Mouse (Mus musculus) spleen, postnatal 14 days (tissue): ENCODE results near the gene Galnt9.

Experiments used
- DNase-seq, 2 experiments: peaks; one replicate each; pipeline ENCODE4 v3.0.0; 2021 to 2022; ENCODE audit warnings: low spot score in 2 of 2

The Galnt9 gene

DNA sequence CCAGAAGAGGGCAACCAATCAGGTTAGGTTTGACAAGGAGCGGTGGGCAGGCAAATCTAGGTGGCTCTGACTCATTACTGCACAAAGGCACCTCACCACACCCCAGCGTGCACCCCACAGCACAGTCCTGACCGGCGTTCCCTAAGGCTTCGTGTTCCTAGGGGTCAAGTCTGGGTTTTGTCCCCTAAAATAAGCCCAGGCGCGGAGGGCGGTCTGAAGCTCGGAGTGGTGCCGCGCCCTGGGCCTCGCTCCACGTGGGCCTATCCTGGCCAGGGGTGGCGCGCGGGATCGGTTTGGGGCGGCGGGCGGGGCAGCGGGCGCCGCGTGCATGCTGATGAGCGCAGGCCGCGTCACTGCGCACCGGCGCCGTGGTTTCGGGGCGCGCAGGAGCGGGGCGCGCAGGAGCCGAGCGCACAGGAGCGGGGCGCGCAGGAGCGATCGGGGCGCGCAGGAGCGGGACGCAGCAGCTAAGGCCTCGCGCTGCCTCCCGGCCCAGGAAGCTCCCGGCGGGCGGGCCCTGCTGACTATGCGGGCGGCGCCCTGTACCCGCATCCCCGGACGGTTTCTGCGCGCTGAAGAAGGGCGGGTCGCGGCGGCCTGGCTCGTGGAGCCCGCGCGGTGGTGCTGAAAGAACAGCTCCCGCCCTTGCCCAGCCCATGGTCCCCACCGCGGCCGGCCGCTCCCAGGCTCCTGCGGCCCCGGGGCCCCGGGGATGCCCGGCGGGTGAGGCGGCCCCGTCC, at the start of gene Galnt9:
Gene Galnt9 (plus strand): TSS at position 405 of the 740 bp plus-strand sequence.
- DNase-seq = peak in 1 of 2 experiments; percentile 15

DNA sequence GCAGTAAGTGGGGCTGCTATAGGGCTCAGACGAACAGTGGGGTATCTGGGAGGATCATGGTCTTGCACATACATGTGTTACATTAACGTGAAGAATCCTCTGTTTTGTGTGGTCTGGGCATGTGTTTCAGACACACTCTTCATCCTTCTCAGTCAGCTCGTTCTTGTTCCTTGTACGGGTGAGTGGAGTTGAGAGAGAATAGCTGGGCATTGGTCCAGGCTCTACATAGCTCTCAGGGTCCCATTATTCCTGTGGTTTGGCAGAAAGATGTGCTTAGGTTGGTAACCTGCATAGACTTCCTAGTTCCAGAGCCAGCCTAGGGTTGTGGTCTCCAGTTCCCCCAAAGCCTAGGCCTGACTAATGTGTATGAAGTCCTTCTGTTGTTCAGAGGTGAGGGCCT, 49.8 kb upstream of the Galnt9 start:
- DNase-seq = no peak

DNA sequence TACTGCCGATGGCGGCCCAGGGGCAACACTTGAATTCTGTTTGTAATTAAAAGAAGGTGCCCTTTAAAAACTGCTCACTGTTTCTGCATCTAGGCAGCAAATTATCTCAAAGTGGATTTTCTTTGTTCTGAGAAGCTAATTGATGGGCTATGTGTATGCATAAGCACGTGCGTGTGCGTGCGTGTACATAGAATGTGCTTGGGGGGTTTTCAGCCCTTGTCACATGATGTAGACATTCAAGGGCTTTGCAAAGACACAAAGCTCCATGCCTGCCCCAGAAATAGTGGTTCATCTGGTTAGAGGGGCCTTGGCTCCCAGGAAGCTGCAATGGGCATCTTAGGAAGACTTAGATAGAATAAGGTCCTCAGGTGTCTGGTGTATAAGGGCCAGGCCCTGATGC, 49.1 kb upstream of the Galnt9 start:
- no peak for DNase-seq

DNA sequence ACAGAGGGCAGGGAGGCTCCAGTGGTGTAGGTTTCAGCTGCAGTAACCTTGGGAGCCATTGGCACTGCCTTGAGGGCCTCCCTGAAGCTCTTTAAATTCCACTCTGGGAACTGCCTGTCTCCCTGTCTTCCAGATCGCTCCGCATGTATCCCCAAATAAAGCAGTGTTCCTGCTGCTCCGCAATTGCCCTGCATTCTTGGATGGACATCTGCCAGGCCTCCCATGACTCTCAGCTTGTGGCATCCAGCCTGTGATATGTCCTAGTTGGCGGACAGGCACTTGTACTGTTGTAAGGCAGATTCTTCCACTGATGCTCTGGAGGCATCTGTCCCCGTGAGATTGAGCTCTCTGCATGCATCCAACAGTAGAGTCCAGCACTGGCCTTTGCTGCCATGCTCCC, 46.6 kb upstream of the Galnt9 start:
- DNase-seq = no peak

DNA sequence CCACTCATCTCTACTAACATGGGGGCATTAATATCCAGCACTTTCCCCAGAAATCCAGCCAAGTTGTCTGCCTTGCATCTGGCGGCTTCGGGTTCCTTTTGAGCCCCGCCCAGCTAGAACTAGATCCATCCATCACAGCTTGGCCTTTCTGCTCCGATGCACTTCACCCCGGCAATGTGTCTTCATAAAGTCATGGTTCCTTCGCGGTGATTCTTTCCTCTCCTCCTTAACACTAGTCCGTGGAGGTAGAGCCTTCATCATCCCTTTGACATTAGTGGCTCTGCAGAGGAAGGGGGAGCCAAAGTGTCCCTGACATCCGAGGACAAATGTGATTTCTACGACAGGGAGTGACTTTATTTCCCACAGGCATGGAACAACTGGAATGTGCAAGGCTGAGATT, 46.1 kb upstream of the Galnt9 start:
- no peak for DNase-seq

DNA sequence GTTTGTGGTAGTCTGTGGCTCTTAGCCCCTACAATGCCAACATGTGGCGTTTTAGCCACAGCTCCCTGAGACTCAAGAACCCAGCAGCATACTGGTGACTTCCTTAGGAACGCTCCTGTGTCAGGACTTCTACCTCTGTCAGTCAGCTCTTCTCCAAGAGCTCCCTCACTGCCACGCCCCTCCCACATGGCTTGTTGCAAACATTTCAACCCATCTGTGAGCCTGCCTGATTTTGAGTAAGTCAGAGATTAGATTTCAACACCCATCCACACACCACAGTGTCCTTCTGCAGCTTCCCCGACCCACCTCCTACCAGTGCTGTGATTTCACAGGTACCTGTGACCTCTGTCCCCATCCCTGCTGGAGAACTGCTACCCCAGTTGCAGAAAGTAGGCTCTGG, 43.9 kb upstream of the Galnt9 start:
- DNase-seq = no peak

DNA sequence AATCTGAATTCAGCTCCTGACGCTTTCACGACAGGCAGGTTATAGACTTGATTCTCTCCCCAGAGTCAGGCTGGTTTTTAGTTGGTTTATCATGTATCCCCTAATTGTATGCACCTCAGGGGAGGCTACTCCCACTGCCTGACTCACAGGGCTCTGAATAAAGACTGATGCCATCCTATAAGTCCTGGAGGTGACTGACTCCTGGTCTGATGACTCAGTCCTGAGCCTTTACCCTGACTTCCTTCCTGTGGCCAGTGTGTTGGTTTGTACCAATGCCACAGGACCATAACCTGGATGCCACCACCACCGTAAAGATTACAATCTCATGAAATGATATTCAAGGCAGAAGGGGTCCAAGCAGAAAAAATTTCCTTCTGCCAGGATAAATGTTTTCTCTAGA, 40.8 kb upstream of the Galnt9 start:
- no peak for DNase-seq

DNA sequence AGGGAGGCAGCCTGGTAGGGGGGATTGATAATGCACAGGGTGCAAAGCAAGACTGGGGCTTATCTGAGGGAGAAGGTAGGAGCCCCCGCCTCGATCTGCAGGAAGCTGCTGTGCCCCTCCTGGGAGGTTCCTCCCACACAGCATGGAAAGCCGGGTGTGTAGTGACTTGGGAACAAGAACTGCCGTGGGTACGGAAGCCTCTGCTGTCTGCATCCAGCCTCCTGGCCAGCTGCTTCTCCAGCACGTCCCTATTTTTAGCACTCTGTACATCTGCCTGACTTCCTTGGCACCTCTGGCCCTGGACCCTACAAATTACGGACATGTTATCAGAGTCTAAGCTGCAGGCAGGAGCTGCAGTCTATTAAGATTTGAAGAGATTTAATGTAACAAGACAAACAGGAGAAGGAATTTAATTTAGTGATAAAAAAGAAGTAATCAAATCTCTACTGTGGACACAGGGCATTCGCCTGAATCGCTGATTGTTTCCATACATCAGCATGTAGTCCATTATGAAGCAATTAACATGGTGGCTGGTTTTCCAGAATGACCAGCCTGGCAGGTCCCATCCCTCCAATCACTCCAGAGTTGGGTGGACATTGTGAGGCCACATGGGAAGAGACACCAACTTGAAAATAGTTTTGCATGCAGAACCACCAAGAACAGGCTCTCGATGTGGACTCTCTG, 38.4 kb upstream of the Galnt9 start:
- no peak for DNase-seq

DNA sequence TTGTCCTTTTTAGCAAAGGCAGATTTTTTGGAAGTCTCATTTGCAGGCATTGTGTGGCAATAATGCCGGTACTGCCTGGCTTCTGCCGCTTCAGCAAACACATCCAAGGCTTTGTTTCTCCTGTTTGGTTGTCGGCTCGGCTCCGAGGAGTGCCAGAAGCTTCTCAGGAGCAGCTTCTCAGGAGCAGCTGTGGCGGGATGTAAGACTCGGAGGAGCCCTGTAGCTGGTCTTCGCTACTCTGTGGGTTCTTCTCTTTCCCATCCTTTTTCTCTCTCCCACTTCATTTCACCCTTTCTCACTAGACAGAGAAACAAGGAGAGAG, 37.9 kb upstream of the Galnt9 start:
- no peak for DNase-seq

DNA sequence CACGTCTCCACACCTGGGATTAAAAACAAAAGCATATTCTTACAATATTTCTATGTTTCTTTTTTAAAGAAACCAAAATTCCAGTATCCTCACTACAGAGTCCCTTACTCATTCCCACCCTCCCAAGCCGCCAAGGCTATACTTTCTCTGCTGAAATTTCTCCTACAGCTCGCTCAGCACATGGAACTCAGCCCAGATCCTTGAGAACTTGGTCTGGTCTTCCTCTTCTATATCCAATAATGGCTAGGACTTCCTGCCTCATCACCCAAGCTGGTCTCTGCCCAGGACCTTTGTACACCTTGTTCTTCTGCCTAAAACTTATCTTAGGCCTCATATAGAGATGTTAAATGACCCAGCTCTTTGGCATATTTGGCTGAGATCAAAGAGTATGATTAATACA, 37.3 kb upstream of the Galnt9 start:
- no peak for DNase-seq

DNA sequence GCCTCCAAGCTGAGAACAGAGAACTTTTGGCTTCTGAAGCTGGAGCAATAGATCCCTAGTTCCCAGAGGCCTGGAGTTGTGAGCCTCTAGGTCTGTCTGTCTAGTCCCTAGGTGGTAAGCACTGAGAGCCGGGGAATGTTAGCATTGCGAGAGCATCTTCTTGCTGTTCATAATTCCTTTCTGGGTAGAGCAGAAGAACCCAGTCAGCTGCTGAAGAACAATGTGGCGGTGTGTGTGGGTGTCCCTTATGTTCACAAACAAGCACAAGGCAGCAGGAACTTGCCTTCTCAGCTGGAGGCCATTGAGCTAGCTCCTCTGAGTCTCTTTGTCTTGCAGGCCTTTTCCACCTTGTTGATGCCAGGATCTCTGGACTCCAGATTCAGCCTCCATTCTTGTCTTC, 36.2 kb upstream of the Galnt9 start:
- no peak for DNase-seq

DNA sequence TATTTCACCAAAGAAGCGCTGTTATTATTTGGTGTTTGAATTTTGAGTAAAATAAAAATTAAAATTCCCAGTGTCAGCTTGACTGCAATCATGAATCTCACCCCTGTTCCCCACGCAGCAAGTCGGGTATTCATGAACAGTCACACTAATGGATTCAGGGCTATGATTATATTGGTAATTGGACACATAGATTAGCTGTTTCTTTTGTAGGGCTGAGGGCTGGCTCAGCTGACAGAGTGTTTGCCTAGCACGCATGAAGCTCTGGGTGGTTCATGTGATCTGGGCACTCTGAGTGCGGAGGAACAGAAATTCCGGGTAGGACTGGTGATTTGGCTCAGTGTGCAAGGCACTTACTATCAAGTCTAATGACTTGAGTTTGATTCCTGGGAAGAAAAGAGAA, 33.8 kb upstream of the Galnt9 start:
- DNase-seq = no peak

DNA sequence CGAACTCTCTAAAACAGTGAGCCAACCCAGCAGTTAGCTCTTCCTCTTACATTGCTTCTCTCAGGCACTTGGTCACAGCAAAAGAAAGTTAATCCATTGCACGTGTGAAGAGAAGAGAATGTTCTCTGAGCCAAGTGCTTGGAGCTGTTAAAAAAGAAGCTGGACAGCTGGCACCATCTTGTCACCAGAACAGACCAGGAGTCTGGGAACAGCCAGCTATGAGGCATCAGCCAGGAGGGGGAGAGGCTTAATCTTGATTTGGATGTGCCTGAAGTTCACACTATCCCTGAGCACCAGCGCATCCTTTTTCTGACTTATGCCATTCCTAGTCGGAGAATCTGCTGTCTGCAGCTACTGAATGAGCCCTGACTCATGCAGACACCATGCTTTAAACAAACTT, 30.4 kb upstream of the Galnt9 start:
- no peak for DNase-seq

DNA sequence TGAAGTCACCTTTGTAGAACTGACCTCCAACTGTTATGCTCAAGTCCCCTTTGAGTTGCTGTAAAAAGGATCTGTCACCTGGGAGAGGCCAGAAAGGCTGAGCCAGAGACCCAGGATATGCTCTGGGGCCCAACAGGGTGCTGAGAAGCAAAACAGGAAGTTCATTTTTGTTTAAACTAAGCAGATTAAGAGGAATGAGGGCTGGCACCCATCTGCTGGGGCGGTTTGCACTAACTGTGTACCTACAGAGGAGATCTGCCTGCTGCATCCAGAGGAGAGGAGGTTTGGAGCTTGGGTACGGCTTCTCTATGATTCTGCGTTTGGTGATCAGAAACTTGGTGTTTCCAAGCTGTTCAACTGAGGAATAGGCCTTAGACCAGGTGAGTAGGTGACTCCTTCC, 29.5 kb upstream of the Galnt9 start:
- DNase-seq = no peak

DNA sequence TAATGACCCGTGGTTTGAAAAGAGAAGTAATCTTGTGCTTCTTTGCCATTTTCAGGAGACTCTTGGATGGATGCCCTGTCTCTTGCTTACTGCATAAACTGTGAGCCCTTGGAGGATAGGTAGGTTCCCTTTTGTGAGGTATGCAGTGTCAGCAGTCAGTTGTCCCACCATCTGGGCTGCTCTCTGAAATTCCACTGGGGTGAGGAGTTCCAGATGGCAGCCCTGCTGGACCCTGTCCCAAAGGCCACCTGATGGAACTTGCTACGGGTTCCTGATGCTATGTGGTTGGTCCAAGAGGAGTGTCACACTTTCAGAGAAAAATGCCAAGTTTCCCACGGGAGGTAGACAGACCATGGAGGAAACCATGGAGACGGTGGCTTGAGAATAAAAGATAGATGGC, 27.8 kb upstream of the Galnt9 start:
- DNase-seq = no peak

DNA sequence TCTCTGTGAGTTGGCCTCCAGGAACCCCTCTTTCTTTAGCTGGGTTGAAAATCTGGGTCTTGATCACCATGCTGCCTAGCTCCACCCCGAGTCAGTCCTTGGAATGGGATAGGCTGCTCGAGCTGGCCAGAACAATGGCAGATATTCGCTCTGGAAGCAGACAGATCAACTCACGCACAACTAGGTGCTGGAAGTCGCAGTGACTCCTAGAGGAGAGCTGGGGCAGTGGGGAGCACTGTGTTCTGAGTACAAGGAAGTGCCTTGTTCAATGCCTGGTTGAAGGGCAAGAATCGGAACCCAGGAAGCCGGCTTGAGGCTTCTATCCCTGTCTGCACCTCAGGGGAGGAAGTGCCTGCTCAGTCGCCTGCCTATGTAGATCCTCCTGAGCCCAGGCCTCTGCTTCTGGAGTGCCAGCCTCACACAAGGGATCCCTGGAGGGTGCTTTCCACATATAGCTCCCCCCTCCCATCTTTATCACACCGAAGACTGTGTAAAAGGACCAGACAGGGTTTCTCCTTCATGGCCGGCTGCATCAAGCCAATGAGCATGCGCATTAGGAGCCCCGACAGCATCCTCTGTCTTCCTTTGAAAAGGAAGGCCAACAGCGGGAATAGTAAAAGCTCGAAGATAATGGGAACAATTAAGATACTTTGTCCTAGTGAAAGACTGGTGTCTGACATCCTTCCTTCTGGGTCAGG, 25.9 kb upstream of the Galnt9 start:
- DNase-seq = no peak

DNA sequence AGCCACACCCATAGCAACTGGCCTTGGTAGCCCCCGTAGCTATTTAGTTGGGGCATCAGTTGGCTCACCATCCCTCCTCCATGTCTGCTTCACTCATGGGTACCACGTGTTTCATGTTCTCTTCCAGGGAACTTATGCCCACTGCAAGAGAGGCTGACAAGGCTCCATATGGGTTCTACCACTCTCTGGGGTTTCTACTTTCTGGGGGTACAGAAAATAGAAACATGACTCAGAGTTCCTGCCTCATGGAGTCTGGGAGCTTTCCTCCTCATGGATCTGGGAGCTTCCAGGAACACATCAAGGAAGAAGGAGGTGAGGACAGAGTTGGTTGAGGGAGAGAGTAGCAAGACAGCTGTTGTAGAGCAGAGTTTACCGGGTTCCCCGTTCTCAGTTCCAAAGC, 23.2 kb upstream of the Galnt9 start:
- no peak for DNase-seq

DNA sequence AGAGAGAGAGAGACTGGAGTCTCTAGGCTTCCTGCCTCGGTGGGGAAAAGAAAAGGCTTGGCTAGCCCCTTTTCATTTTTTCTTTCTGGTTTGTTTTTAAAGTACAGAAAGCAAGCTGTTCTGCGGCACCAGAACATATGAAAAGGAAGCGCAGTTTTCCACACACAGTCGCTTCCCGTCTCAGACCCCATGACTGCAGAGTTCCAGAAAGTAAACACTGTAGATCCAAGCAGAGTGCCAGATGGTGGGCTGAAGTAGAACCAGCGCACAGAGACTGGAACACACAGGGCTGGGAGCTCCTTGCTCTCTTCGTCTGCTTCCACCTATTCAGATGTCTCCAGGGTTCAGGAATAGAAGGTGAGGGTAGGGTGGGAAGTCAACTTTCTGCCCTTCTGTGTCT, 22.3 kb upstream of the Galnt9 start:
- DNase-seq = no peak

DNA sequence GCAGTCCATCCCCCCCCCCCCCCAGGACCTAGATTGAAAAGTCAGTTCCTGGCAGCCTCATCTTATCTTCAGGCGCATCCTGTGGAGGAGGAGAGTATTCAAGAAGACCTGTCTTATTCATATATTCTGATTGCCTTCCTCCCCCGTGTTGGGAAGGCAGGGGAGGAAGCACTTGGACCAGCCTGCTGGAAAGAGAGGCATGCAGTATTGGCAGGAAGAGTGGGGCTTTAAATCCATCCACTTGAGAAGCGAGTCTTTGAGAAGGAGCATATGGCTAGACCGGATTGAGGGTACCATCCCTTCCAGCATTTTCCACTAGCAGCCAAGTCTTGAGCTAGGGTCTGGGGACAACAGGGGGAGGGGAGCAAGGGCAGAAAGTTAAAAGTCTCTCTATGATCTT, 20.9 kb upstream of the Galnt9 start:
- DNase-seq = no peak

DNA sequence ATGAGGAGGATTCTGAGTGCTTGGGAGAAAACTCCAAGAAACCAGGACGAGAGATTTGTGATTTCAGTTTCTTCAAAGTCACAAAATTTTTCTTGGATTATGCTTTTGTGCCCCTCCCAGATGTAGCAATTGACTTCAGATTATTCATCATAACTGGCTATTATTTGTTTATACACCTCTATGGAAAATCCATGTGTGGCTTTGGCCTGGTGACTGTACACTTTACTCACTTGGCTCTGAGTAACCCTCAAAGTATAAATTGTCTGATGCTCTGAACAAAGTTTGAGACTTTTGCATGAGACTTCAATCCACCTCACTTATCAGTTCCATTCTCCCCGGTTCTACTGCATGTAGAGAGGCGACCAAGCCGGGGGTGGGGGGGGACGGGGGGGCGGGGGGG, 18.5 kb upstream of the Galnt9 start:
- no peak for DNase-seq

DNA sequence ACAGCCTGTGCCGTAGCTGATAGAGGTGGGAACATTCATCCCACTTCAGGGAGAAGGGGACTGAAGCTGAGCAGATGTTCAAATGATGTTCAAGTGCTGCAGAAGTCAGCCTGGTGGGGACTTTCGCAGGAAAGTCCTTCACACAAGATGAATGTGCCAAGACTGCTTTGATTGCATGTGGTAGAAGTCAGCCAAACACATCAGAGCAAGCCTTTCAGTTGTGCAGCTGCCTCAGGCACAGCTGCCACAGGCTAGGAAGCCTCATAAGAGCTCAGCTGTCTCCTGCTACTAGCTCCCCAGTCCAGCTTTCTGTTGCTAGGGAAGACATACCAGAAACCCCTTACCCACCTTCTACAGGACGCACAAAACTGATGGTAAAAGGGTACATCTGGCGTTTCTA, 17.6 kb upstream of the Galnt9 start:
- DNase-seq = no peak

DNA sequence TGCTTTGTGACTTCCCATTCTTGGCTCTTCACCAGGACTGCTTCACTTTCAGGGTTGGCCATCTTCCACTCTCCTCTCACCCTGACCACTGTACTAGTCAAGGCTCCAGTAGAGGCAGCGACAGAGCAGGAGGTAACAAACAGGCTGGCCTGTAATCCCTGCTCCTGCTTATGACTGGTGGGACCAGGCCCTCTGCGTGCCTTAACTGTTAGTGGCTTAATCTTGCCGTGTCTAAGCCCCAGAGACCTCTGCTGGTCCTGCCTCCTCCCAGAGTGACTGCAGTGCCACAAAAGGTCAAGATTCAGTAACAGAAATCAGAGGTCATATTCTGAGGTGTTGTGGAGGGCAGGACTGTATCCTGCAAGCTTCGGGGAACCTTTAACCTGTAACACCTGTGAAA, 13.1 kb upstream of the Galnt9 start:
- DNase-seq = no peak

DNA sequence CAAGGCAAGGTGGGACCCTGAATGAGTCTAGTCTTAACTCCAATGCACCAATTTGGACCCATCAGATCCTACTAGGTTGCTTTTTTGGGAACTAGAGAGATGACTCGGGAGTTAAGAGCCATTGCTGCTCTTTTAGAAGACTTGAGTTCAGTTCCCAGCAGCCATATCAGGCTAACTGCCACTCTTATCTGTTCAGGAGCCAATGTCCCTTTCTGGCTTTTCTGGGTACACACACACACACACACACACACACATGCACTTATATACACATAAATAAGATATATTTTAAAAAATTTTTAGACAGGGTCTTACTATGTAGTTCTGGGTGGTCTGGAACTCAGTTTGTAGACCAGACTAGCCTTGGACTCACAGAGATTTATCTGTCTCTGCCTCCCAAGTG, 9.8 kb upstream of the Galnt9 start:
- DNase-seq = no peak
